Mouse (Mus musculus): ENCODE results near the gene Atp5j. TPM values are rescaled to one million over a fixed set of nuclear protein-coding genes. Genes with fewer than 3 reads are reported as not detected.

Atp5j gene
- polyA plus RNA-seq, 1 experiment from 2014 or later: 818 TPM

- Histone ChIP-seq H3K27ac (ENCODE audit: low read depth, low read length) (no peak overlapping the region), H3K9me3 (ENCODE audit: control insufficient read depth, low read length) (no peaks in the 10 kb centered on the region), H3K27me3 (ENCODE audit: control insufficient read depth, insufficient read depth, low read length) (no peaks in the 10 kb centered on the region), H3K36me3 (ENCODE audit: control insufficient read depth, insufficient read depth, low read length) (no peaks in the 10 kb centered on the region), H3K4me3 (ENCODE audit: low read depth, low read length) (no peak overlapping the region), H3K4me2 (ENCODE audit: low read depth) (no peak overlapping the region), H3K4me1 (ENCODE audit: control insufficient read depth, insufficient read depth, low read length) (no peaks in the 10 kb centered on the region), H3K9ac (ENCODE audit: low read length) (no peak overlapping the region)
- no peak for DNase-seq (ENCODE audit: low spot score)
- WGBS: 83% methylated on average over 1 of the region's 2 CpGs
- ATAC-seq (ENCODE audit: insufficient read depth, low FRiP score, low TSS enrichment): no peak
These were observed 35.4 kb downstream of the Atp5j start for GRCm38 (mm10) chr16:84800038-84800437.

- Histone ChIP-seq H3K27me3 (ENCODE audit: control insufficient read depth, insufficient read depth, low read length) (no peaks in the 10 kb centered on the region), H3K4me2 (ENCODE audit: low read depth) (no peak overlapping the region), H3K9me3 (ENCODE audit: control insufficient read depth, low read length) (no peaks in the 10 kb centered on the region), H3K36me3 (ENCODE audit: control insufficient read depth, insufficient read depth, low read length) (no peaks in the 10 kb centered on the region), H3K4me1 (ENCODE audit: control insufficient read depth, insufficient read depth, low read length) (no peaks in the 10 kb centered on the region), H3K27ac (ENCODE audit: low read depth, low read length) (no peak overlapping the region), H3K9ac (ENCODE audit: low read length) (no peak overlapping the region), H3K4me3 (ENCODE audit: low read depth, low read length) (no peak overlapping the region)
- ATAC-seq (ENCODE audit: insufficient read depth, low FRiP score, low TSS enrichment) (no peak), DNase-seq (ENCODE audit: low spot score) (no peak)
- WGBS: 70% methylated on average over 9 of the region's 9 CpGs
These were observed 38.7 kb downstream of the Atp5j start for GRCm38 (mm10) chr16:84796678-84797077.

- Histone ChIP-seq H3K27me3 (ENCODE audit: control insufficient read depth, insufficient read depth, low read length) (no peaks in the 10 kb centered on the region), H3K36me3 (ENCODE audit: control insufficient read depth, insufficient read depth, low read length) (no peaks in the 10 kb centered on the region), H3K4me2 (ENCODE audit: low read depth) (no peak overlapping the region), H3K9ac (ENCODE audit: low read length) (no peak overlapping the region), H3K4me3 (ENCODE audit: low read depth, low read length) (no peak overlapping the region), H3K9me3 (ENCODE audit: control insufficient read depth, low read length) (no peaks in the 10 kb centered on the region), H3K4me1 (ENCODE audit: control insufficient read depth, insufficient read depth, low read length) (no peaks in the 10 kb centered on the region), H3K27ac (ENCODE audit: low read depth, low read length) (no peak overlapping the region)
- 67% methylated on average over 3 of the region's 3 CpGs for WGBS
- DNase-seq (ENCODE audit: low spot score) (no peak), ATAC-seq (ENCODE audit: insufficient read depth, low FRiP score, low TSS enrichment) (no peak)
These were observed 40.1 kb downstream of the Atp5j start for GRCm38 (mm10) chr16:84795337-84795736.

- Histone ChIP-seq H3K27me3 (ENCODE audit: control insufficient read depth, insufficient read depth, low read length) (no peaks in the 10 kb centered on the region), H3K9me3 (ENCODE audit: control insufficient read depth, low read length) (no peaks in the 10 kb centered on the region), H3K4me3 (ENCODE audit: low read depth, low read length) (no peak overlapping the region), H3K36me3 (ENCODE audit: control insufficient read depth, insufficient read depth, low read length) (no peaks in the 10 kb centered on the region), H3K27ac (ENCODE audit: low read depth, low read length) (no peak overlapping the region), H3K4me1 (ENCODE audit: control insufficient read depth, insufficient read depth, low read length) (no peaks in the 10 kb centered on the region), H3K4me2 (ENCODE audit: low read depth) (no peak overlapping the region), H3K9ac (ENCODE audit: low read length) (no peak overlapping the region)
- ATAC-seq (ENCODE audit: insufficient read depth, low FRiP score, low TSS enrichment): no peak
- WGBS: 90% methylated on average over 14 of the region's 14 CpGs
- DNase-seq (ENCODE audit: low spot score): no peak
These were observed 42.0 kb downstream of the Atp5j start for GRCm38 (mm10) chr16:84793401-84793800.

GRCm38 (mm10) chr16:84790595-84791165, 44.7 kb downstream of the Atp5j start:
- ATAC-seq (ENCODE audit: insufficient read depth, low FRiP score, low TSS enrichment) (no peak), DNase-seq (ENCODE audit: low spot score) (no peak)
- Histone ChIP-seq H3K9me3 (ENCODE audit: control insufficient read depth, low read length) (no peaks in the 10 kb centered on the region), H3K27ac (ENCODE audit: low read depth, low read length) (no peak overlapping the region), H3K27me3 (ENCODE audit: control insufficient read depth, insufficient read depth, low read length) (no peaks in the 10 kb centered on the region), H3K4me2 (ENCODE audit: low read depth) (no peak overlapping the region), H3K36me3 (ENCODE audit: control insufficient read depth, insufficient read depth, low read length) (no peaks in the 10 kb centered on the region), H3K9ac (ENCODE audit: low read length) (no peak overlapping the region), H3K4me3 (ENCODE audit: low read depth, low read length) (no peak overlapping the region), H3K4me1 (ENCODE audit: control insufficient read depth, insufficient read depth, low read length) (no peaks in the 10 kb centered on the region)
- 79% methylated on average over 2 of the region's 2 CpGs for WGBS

GRCm38 (mm10) chr16:84784966-84785365, 50.5 kb downstream of the Atp5j start:
- Histone ChIP-seq H3K9me3 (ENCODE audit: control insufficient read depth, low read length) (no peaks in the 10 kb centered on the region), H3K4me2 (ENCODE audit: low read depth) (no peak overlapping the region), H3K4me3 (ENCODE audit: low read depth, low read length) (no peak overlapping the region), H3K4me1 (ENCODE audit: control insufficient read depth, insufficient read depth, low read length) (no peaks in the 10 kb centered on the region), H3K27me3 (ENCODE audit: control insufficient read depth, insufficient read depth, low read length) (no peaks in the 10 kb centered on the region), H3K36me3 (ENCODE audit: control insufficient read depth, insufficient read depth, low read length) (no peaks in the 10 kb centered on the region), H3K9ac (ENCODE audit: low read length) (no peak overlapping the region), H3K27ac (ENCODE audit: low read depth, low read length) (no peak overlapping the region)
- ATAC-seq (ENCODE audit: insufficient read depth, low FRiP score, low TSS enrichment) (no peak), DNase-seq (ENCODE audit: low spot score) (no peak)
- 31% methylated on average over 7 of the region's 7 CpGs for WGBS

GRCm38 (mm10) chr16:84783279-84783678, 52.1 kb downstream of the Atp5j start:
- Histone ChIP-seq H3K27me3 (ENCODE audit: control insufficient read depth, insufficient read depth, low read length) (no peaks in the 10 kb centered on the region), H3K27ac (ENCODE audit: low read depth, low read length) (no peak overlapping the region), H3K4me3 (ENCODE audit: low read depth, low read length) (no peak overlapping the region), H3K4me2 (ENCODE audit: low read depth) (no peak overlapping the region), H3K9me3 (ENCODE audit: control insufficient read depth, low read length) (no peaks in the 10 kb centered on the region), H3K36me3 (ENCODE audit: control insufficient read depth, insufficient read depth, low read length) (no peaks in the 10 kb centered on the region), H3K4me1 (ENCODE audit: control insufficient read depth, insufficient read depth, low read length) (no peaks in the 10 kb centered on the region), H3K9ac (ENCODE audit: low read length) (no peak overlapping the region)
- ATAC-seq (ENCODE audit: insufficient read depth, low FRiP score, low TSS enrichment) (no peak), DNase-seq (ENCODE audit: low spot score) (no peak)
- 65% methylated on average over 2 of the region's 2 CpGs for WGBS

- Histone ChIP-seq H3K9ac (ENCODE audit: low read length) (no peak overlapping the region), H3K4me3 (ENCODE audit: low read depth, low read length) (no peak overlapping the region), H3K36me3 (ENCODE audit: control insufficient read depth, insufficient read depth, low read length) (no peaks in the 10 kb centered on the region), H3K9me3 (ENCODE audit: control insufficient read depth, low read length) (no peaks in the 10 kb centered on the region), H3K4me1 (ENCODE audit: control insufficient read depth, insufficient read depth, low read length) (no peaks in the 10 kb centered on the region), H3K27ac (ENCODE audit: low read depth, low read length) (no peak overlapping the region), H3K4me2 (ENCODE audit: low read depth) (no peak overlapping the region), H3K27me3 (ENCODE audit: control insufficient read depth, insufficient read depth, low read length) (no peaks in the 10 kb centered on the region)
- DNase-seq (ENCODE audit: low spot score) (no peak), ATAC-seq (ENCODE audit: insufficient read depth, low FRiP score, low TSS enrichment) (no peak)
- 90% methylated on average over 5 of the region's 5 CpGs for WGBS
These were observed 55.7 kb downstream of the Atp5j start for GRCm38 (mm10) chr16:84779718-84780117.

GRCm38 (mm10) chr16:84778861-84779630, 56.4 kb downstream of the Atp5j start:
- Histone ChIP-seq H3K36me3 (ENCODE audit: control insufficient read depth, insufficient read depth, low read length) (no peaks in the 10 kb centered on the region), H3K4me1 (ENCODE audit: control insufficient read depth, insufficient read depth, low read length) (no peaks in the 10 kb centered on the region), H3K9ac (ENCODE audit: low read length) (no peak overlapping the region), H3K4me3 (ENCODE audit: low read depth, low read length) (no peak overlapping the region), H3K27ac (ENCODE audit: low read depth, low read length) (no peak overlapping the region), H3K4me2 (ENCODE audit: low read depth) (no peak overlapping the region), H3K9me3 (ENCODE audit: control insufficient read depth, low read length) (no peaks in the 10 kb centered on the region), H3K27me3 (ENCODE audit: control insufficient read depth, insufficient read depth, low read length) (no peaks in the 10 kb centered on the region)
- DNase-seq (ENCODE audit: low spot score) (no peak), ATAC-seq (ENCODE audit: insufficient read depth, low FRiP score, low TSS enrichment) (no peak)
- WGBS: 88% methylated on average over 6 of the region's 6 CpGs
